Mouse (Mus musculus): ENCODE measurements around the gene Stk39.

The Stk39 gene

GRCm38 (mm10) chr2:68334945-68335344 is 137.1 kb downstream of the Stk39 start:
- no peaks in the 10 kb centered on the region for H3K27me3 ChIP-seq (ENCODE audit: control insufficient read depth, insufficient read depth, low read length, poor library complexity, severe bottlenecking)
- no peak for DNase-seq (ENCODE audit: low read depth, low spot score)

GRCm38 (mm10) chr2:68325306-68325705 is 146.8 kb downstream of the Stk39 start:
- Histone ChIP-seq H3K36me3 (ENCODE audit: control insufficient read depth, insufficient read depth, low read length, poor library complexity, severe bottlenecking) (no peaks in the 10 kb centered on the region), H3K27me3 (ENCODE audit: control insufficient read depth, insufficient read depth, low read length, poor library complexity, severe bottlenecking) (no peaks in the 10 kb centered on the region)
- no peak for DNase-seq (ENCODE audit: low read depth, low spot score)

More at GRCm38 (mm10) chr2:68334945-68335344, 137.1 kb downstream of the Stk39 start:
- no peaks in the 10 kb centered on the region for H3K36me3 ChIP-seq (ENCODE audit: control insufficient read depth, insufficient read depth, low read length, poor library complexity, severe bottlenecking)

GRCm38 (mm10) chr2:68321230-68321629 is 150.8 kb downstream of the Stk39 start:
- Histone ChIP-seq H3K36me3 (ENCODE audit: control insufficient read depth, insufficient read depth, low read length, poor library complexity, severe bottlenecking) (no peaks in the 10 kb centered on the region), H3K27me3 (ENCODE audit: control insufficient read depth, insufficient read depth, low read length, poor library complexity, severe bottlenecking) (no peaks in the 10 kb centered on the region)
- DNase-seq (ENCODE audit: low read depth, low spot score): no peak

GRCm38 (mm10) chr2:68320670-68321069 is 151.4 kb downstream of the Stk39 start:
- Histone ChIP-seq H3K36me3 (ENCODE audit: control insufficient read depth, insufficient read depth, low read length, poor library complexity, severe bottlenecking) (no peaks in the 10 kb centered on the region), H3K27me3 (ENCODE audit: control insufficient read depth, insufficient read depth, low read length, poor library complexity, severe bottlenecking) (no peaks in the 10 kb centered on the region)
- no peak for DNase-seq (ENCODE audit: low read depth, low spot score)

GRCm38 (mm10) chr2:68318452-68318851 is 153.6 kb downstream of the Stk39 start:
- no peaks in the 10 kb centered on the region for H3K27me3 ChIP-seq (ENCODE audit: control insufficient read depth, insufficient read depth, low read length, poor library complexity, severe bottlenecking)
- no peaks in the 10 kb centered on the region for H3K36me3 ChIP-seq (ENCODE audit: control insufficient read depth, insufficient read depth, low read length, poor library complexity, severe bottlenecking)
- no peak for DNase-seq (ENCODE audit: low read depth, low spot score)

GRCm38 (mm10) chr2:68317895-68318294 is 154.2 kb downstream of the Stk39 start:
- H3K27me3 ChIP-seq (ENCODE audit: control insufficient read depth, insufficient read depth, low read length, poor library complexity, severe bottlenecking): no peaks in the 10 kb centered on the region
- no peaks in the 10 kb centered on the region for H3K36me3 ChIP-seq (ENCODE audit: control insufficient read depth, insufficient read depth, low read length, poor library complexity, severe bottlenecking)
- DNase-seq (ENCODE audit: low read depth, low spot score): no peak

- DNase-seq (ENCODE audit: low read depth, low spot score): no peak
- Histone ChIP-seq H3K36me3 (ENCODE audit: control insufficient read depth, insufficient read depth, low read length, poor library complexity, severe bottlenecking) (no peaks in the 10 kb centered on the region), H3K27me3 (ENCODE audit: control insufficient read depth, insufficient read depth, low read length, poor library complexity, severe bottlenecking) (no peaks in the 10 kb centered on the region)
Measured at GRCm38 (mm10) chr2:68317452-68317851, 154.6 kb downstream of the Stk39 start.

GRCm38 (mm10) chr2:68315258-68315657 is 156.8 kb downstream of the Stk39 start:
- Histone ChIP-seq H3K36me3 (ENCODE audit: control insufficient read depth, insufficient read depth, low read length, poor library complexity, severe bottlenecking) (no peaks in the 10 kb centered on the region), H3K27me3 (ENCODE audit: control insufficient read depth, insufficient read depth, low read length, poor library complexity, severe bottlenecking) (no peaks in the 10 kb centered on the region)
- DNase-seq (ENCODE audit: low read depth, low spot score): no peak

GRCm38 (mm10) chr2:68310121-68310520 is 161.9 kb downstream of the Stk39 start:
- Histone ChIP-seq H3K27me3 (ENCODE audit: control insufficient read depth, insufficient read depth, low read length, poor library complexity, severe bottlenecking) (no peaks in the 10 kb centered on the region), H3K36me3 (ENCODE audit: control insufficient read depth, insufficient read depth, low read length, poor library complexity, severe bottlenecking) (no peaks in the 10 kb centered on the region)
- DNase-seq (ENCODE audit: low read depth, low spot score): no peak

GRCm38 (mm10) chr2:68306519-68306918 is 165.5 kb downstream of the Stk39 start:
- H3K27me3 ChIP-seq (ENCODE audit: control insufficient read depth, insufficient read depth, low read length, poor library complexity, severe bottlenecking): no peaks in the 10 kb centered on the region
- no peaks in the 10 kb centered on the region for H3K36me3 ChIP-seq (ENCODE audit: control insufficient read depth, insufficient read depth, low read length, poor library complexity, severe bottlenecking)
- DNase-seq (ENCODE audit: low read depth, low spot score): no peak

- Histone ChIP-seq H3K36me3 (ENCODE audit: control insufficient read depth, insufficient read depth, low read length, poor library complexity, severe bottlenecking) (no peaks in the 10 kb centered on the region), H3K27me3 (ENCODE audit: control insufficient read depth, insufficient read depth, low read length, poor library complexity, severe bottlenecking) (no peaks in the 10 kb centered on the region)
- no peak for DNase-seq (ENCODE audit: low read depth, low spot score)
Measured at GRCm38 (mm10) chr2:68304771-68305460, 167.2 kb downstream of the Stk39 start.

- H3K36me3 ChIP-seq (ENCODE audit: control insufficient read depth, insufficient read depth, low read length, poor library complexity, severe bottlenecking): no peaks in the 10 kb centered on the region
- H3K27me3 ChIP-seq (ENCODE audit: control insufficient read depth, insufficient read depth, low read length, poor library complexity, severe bottlenecking): no peaks in the 10 kb centered on the region
- no peak for DNase-seq (ENCODE audit: low read depth, low spot score)
Measured at GRCm38 (mm10) chr2:68301811-68302542, 170.1 kb downstream of the Stk39 start.

GRCm38 (mm10) chr2:68298356-68298755 is 173.7 kb downstream of the Stk39 start:
- no peak for DNase-seq (ENCODE audit: low read depth, low spot score)
- Histone ChIP-seq H3K36me3 (ENCODE audit: control insufficient read depth, insufficient read depth, low read length, poor library complexity, severe bottlenecking) (no peaks in the 10 kb centered on the region), H3K27me3 (ENCODE audit: control insufficient read depth, insufficient read depth, low read length, poor library complexity, severe bottlenecking) (no peaks in the 10 kb centered on the region)

- no peaks in the 10 kb centered on the region for H3K27me3 ChIP-seq (ENCODE audit: control insufficient read depth, insufficient read depth, low read length, poor library complexity, severe bottlenecking)
- no peaks in the 10 kb centered on the region for H3K36me3 ChIP-seq (ENCODE audit: control insufficient read depth, insufficient read depth, low read length, poor library complexity, severe bottlenecking)
- DNase-seq (ENCODE audit: low read depth, low spot score): no peak
Measured at GRCm38 (mm10) chr2:68297955-68298354, 174.1 kb downstream of the Stk39 start.

GRCm38 (mm10) chr2:68296743-68297142 is 175.3 kb downstream of the Stk39 start:
- DNase-seq (ENCODE audit: low read depth, low spot score): no peak
- Histone ChIP-seq H3K36me3 (ENCODE audit: control insufficient read depth, insufficient read depth, low read length, poor library complexity, severe bottlenecking) (no peaks in the 10 kb centered on the region), H3K27me3 (ENCODE audit: control insufficient read depth, insufficient read depth, low read length, poor library complexity, severe bottlenecking) (no peaks in the 10 kb centered on the region)

All from splenic B cell, adult 2 months (primary cell).